Mouse (Mus musculus) urinary bladder, postnatal 14 days (tissue): Measurements from ENCODE around the gene 1700010B08Rik.
"Not testable (repeated sequence)": the region's sequence is repeated elsewhere in the genome, so short reads cannot be mapped to it uniquely, and the experiment has no call there.

ENCODE experiments used
- DNase-seq: peaks from one replicate; pipeline ENCODE4 v3.0.0; 2021; ENCODE audit warnings: low spot score

The 1700010B08Rik gene

DNA sequence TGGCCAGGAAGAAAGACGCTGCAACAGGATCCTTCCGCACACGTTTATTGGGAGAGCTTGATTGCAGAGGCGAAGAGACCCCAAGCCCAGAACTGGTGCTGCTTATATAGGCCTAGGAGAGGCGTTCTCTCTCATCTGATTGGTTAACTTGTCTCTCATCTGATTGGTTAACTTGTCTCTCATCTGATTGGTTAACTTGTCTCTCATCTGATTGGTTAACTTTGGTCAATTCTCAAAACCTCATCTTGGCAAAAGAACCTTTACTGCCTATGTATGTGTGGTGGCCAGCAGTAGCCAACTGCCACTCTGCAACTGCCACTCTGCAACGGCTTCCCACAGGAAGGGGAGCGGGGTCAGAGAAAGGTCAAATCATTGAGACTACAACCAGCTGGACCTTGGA is at the start of gene 1700010B08Rik:
1700010B08Rik (plus strand) TSS at position 301 of the 400 bp plus-strand sequence.
- DNase-seq = not testable (repeated sequence)

- DNase-seq = no peak
Measured at GRCm38 (mm10) chr2:173672328-173672896, 46.8 kb upstream of the 1700010B08Rik start.

GRCm38 (mm10) chr2:173673469-173673868 is 45.7 kb upstream of the 1700010B08Rik start:
- no peak for DNase-seq

DNA sequence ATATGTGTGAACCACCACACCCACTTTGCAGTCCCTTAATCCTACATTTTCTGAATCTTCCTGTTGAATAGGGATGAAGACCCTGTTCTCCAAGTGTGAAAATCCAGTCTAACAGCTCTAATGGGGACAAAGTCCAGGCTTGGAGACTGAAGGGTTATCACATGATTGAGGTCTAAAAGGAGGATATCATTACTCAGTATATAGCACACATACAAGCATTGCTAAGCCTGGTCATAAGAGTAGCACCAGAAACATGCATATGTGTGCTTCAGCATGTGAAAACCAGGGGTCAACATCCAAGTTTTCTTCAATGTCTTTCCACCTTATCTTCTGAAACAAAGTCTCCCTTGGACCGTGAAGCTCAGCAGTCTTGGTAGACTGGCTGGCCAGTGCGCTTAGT is 40.6 kb upstream of the 1700010B08Rik start:
- DNase-seq = no peak

GRCm38 (mm10) chr2:173679217-173679616 is 40.0 kb upstream of the 1700010B08Rik start:
- DNase-seq = no peak

- no peak for DNase-seq
Measured at GRCm38 (mm10) chr2:173680153-173680552, 39.1 kb upstream of the 1700010B08Rik start.

- no peak for DNase-seq
Measured at GRCm38 (mm10) chr2:173682773-173683172, 36.4 kb upstream of the 1700010B08Rik start.

- DNase-seq = no peak
Measured at GRCm38 (mm10) chr2:173685781-173686361, 33.3 kb upstream of the 1700010B08Rik start.

DNA sequence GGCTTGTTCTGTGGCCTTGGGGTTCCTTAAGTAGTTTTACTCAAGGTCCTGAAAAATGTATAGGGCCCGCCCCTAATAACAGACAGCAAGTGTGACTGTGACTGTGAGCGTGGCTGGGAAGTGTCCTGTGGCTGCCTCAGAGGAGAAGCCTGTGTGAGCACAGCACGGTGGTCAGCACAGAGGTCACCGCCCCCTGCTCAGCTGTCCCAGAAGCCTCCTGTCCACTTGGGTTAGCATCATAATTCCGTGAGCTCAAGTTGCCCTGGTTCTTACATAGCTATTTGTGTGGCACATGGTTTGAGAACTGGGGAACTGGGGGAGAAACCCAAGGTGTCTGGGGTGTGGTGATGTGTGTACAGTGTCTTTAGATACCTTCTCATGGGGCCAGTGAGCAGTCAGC is 31.9 kb upstream of the 1700010B08Rik start:
- DNase-seq = no peak

- DNase-seq = no peak
Measured at GRCm38 (mm10) chr2:173689835-173690234, 29.4 kb upstream of the 1700010B08Rik start.

DNA sequence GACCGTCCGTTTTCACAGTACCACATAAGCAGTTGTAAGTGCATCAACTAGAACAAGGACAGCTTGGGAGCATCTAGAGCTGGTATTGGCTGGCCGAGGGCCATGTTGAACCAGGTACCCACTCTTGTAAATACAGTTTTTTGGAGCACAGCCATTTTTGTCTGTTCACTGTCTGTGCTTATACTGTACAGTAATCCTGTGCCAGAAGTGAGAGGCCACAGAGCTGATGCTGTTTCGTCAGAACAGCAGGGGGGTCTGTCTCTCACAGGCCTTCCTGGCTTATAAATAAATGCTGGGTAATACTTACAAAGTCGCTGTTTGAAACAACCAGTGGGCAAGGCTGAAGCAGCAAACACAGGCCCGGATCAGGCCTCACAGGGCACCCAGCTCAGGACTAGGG is 27.5 kb upstream of the 1700010B08Rik start:
- DNase-seq = no peak

- DNase-seq = no peak
Measured at GRCm38 (mm10) chr2:173692693-173693092, 26.5 kb upstream of the 1700010B08Rik start.

- peak; percentile 41 for DNase-seq
Measured at GRCm38 (mm10) chr2:173698850-173699249, 20.4 kb upstream of the 1700010B08Rik start.

DNA sequence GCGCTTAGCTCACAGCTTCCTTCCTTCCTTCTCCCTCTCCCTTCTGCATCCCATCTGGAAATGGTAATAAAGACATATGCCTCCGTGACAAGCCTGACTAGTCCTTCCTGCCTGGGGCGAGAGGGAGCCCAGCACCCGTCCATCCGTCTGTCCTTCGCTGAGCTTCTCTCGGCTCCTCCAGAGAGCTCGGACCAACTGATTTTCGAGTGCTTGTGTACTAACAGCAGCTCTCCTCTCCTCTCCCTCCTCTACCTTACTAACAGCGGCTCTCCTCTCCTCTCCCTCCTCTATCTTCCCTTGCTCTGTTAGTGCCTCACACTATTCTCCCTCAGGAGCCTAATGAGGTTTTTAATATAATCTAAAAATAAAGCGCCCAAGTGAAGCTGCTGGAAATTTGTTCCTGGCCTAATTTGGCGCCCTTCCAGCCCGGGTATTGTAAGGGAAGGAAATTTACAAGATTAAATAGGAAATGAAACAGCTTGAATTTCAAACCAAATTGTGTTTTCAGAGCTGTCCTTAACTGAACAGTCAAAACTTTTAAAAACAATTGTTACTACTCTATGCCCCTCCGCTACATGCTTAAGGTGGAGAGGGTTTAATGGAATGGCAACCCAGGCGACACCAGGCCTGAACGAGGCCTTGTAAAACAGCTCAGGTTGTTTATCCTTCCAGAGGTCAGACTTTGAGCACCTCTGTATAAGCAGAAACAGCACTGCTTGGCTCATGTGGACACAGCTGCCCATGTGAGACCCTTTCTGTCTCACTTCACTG is 16.9 kb upstream of the 1700010B08Rik start:
- DNase-seq = no peak

DNA sequence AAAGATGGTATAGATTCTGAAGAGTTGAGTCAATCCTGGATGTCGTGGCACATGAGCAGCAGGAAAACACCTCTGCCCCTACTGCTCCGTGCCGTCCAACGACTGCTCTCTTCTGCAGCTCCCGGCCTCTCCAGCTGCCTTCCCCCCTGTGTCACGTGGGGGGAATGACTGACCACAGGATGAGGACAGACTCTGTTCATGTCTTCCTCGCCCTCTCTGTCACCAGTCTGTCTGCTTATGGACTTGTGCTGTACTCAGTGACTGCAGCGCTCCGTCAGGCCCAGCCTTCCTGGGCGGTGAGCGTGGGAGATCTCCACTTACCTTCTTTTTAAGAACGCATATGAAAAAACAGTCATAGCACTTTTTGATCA is 16.4 kb upstream of the 1700010B08Rik start:
- DNase-seq = no peak

GRCm38 (mm10) chr2:173705827-173706551 is 13.2 kb upstream of the 1700010B08Rik start:
- DNase-seq = no peak

DNA sequence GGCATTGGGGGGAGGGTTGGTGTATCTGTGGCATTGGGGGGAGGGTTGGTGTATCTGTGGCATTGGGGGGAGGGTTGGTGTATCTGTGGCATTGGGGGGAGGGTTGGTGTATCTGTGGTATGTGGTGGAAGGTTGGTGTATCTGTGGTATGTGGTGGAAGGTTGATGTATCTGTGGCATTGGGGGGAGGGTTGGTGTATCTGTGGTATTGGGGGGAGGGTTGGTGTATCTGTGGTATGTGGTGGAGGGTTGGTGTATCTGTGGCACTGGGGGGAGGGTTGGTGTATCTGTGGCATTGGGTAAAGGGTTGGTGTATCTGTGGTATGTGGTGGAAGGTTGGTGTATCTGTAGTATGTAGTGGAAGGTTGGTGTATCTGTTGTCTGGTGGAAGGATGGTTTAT is 11.6 kb upstream of the 1700010B08Rik start:
- DNase-seq = not testable (repeated sequence)

- no peak for DNase-seq
Measured at GRCm38 (mm10) chr2:173710193-173710592, 9.0 kb upstream of the 1700010B08Rik start.

GRCm38 (mm10) chr2:173712656-173713055 is 6.6 kb upstream of the 1700010B08Rik start:
- DNase-seq = no peak

- DNase-seq = no peak
Measured at GRCm38 (mm10) chr2:173713241-173713640, 6.0 kb upstream of the 1700010B08Rik start.

DNA sequence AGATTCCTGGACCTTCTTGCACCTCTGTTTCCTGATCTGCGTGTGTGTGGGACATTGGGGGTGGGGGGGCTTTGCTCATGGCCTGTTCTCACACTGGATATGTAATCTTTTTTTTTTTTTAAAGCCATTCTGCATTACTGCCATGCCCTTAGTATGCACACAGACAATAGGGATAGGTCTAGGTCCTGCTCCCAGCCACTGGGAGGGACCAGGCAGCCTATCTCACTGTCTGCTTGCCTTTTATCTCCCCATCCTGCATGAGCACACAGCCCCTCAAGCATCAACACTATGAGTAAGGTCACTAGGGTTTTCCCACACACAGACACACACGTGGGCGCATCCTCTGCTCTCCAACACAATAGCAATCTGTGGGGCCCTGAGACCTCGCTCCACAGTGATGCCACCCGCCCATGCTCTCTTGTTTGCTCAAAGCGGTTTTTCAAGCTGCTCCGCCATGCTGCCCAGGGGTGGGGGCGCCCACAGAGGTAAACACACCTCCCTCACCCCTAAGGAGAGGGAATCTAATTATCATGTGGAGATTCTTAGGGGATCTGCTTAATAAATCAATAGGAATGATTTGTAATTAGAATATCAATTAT is 4.5 kb upstream of the 1700010B08Rik start:
- no peak for DNase-seq

DNA sequence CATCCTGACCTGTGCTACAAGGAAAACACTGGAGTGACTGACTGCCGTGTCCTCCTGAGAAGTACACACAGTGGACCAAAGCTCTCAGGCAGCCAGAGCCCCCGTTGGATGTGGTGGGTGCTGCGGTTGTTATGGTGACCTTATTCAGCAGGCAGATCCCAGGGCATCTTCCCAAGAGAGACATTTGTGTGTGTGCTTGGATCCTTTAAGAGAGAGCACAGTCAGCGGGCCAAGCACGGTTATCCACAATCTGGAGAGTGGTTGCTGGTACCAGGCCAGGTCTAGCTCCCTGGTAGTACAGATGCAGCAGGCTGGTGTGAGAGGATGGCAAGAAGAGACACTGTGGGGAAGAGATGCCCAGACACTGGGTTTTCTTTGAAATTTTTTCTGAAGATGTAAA is 2.2 kb upstream of the 1700010B08Rik start:
- no peak for DNase-seq
